Mouse (Mus musculus): Measurements from ENCODE around the gene Sprr2b. TPM values are rescaled to one million over a fixed set of nuclear protein-coding genes. Genes with fewer than 3 reads are reported as not detected.

The Sprr2b gene
- polyA plus RNA-seq, 1 experiment = not detected

- no peak within 1 kb of the TSS for H3K4me3 ChIP-seq (ENCODE audit: insufficient read depth, low read length)
- H3K27ac ChIP-seq (ENCODE audit: insufficient read depth, low read length) = no peak within 1 kb of the TSS
- TF ChIP-seq POLR2A (IDR thresholded peaks at IDR 0.05; ENCODE audit: low read depth, low read length) = no peak
- no peak for TF ChIP-seq CTCF (IDR thresholded peaks at IDR 0.05; ENCODE audit: borderline replicate concordance, insufficient read depth, low read length)
- no peaks in the 10 kb centered on the region for H3K4me1 ChIP-seq (ENCODE audit: control insufficient read depth, insufficient read depth, low read length)
Observed at GRCm38 (mm10) chr3:92338840-92339239, 22.4 kb downstream of the Sprr2b start, which contains the start of gene Sprr2d. Gene Sprr2d (plus strand): TSS chr3:92339140.

DNA sequence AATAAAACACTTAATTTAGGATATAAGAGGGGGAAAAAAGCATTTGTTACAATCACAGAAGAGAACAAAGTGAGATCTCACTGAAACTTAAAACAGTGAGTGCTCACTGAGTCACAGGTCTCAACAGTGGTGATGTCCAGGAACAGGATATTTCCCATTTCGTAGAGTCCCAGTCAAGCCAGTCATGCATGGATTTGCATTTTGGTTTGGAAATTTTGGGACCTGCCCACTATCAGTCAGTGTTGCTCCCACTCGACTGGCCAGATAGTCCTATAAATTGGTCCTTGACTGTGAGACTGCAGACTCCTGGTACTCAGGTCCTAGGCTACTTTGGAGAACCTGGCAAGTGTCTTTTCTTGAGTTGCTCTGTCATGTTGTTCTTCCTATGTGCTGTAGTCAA lies 35.4 kb downstream of the Sprr2b start, which contains the start of gene Sprr2e:
Gene Sprr2e (plus strand): TSS at position 301 of the 400 bp plus-strand sequence.
- TF ChIP-seq CTCF (IDR thresholded peaks at IDR 0.05; ENCODE audit: borderline replicate concordance, insufficient read depth, low read length) = no peak
- no peak for TF ChIP-seq POLR2A (IDR thresholded peaks at IDR 0.05; ENCODE audit: low read depth, low read length)
- no peak within 1 kb of the TSS for H3K4me3 ChIP-seq (ENCODE audit: insufficient read depth, low read length)
- no peak within 1 kb of the TSS for H3K27ac ChIP-seq (ENCODE audit: insufficient read depth, low read length)

GRCm38 (mm10) chr3:92361619-92362018 lies 45.2 kb downstream of the Sprr2b start:
- Histone ChIP-seq H3K27ac (ENCODE audit: insufficient read depth, low read length) (no peak overlapping the region), H3K4me1 (ENCODE audit: control insufficient read depth, insufficient read depth, low read length) (no peaks in the 10 kb centered on the region), H3K4me3 (ENCODE audit: insufficient read depth, low read length) (no peak overlapping the region)
- TF ChIP-seq CTCF (IDR thresholded peaks at IDR 0.05; ENCODE audit: borderline replicate concordance, insufficient read depth, low read length) = no peak
- no peak for TF ChIP-seq POLR2A (IDR thresholded peaks at IDR 0.05; ENCODE audit: low read depth, low read length)

More for the DNA sequence above, 35.4 kb downstream of the Sprr2b start, which contains the start of gene Sprr2e:
- H3K4me1 ChIP-seq (ENCODE audit: control insufficient read depth, insufficient read depth, low read length) = no peaks in the 10 kb centered on the region

- no peak for TF ChIP-seq POLR2A (IDR thresholded peaks at IDR 0.05; ENCODE audit: low read depth, low read length)
- no peak for TF ChIP-seq CTCF (IDR thresholded peaks at IDR 0.05; ENCODE audit: borderline replicate concordance, insufficient read depth, low read length)
- no peak within 1 kb of the TSS for H3K4me3 ChIP-seq (ENCODE audit: insufficient read depth, low read length)
- no peaks in the 10 kb centered on the region for H3K4me1 ChIP-seq (ENCODE audit: control insufficient read depth, insufficient read depth, low read length)
- H3K27ac ChIP-seq (ENCODE audit: insufficient read depth, low read length) = no peak within 1 kb of the TSS
Observed at GRCm38 (mm10) chr3:92364887-92365286, 48.5 kb downstream of the Sprr2b start, which contains the start of gene Sprr2f. Gene Sprr2f (plus strand): TSS chr3:92365187.

Other genes with a start within 250 kb of the Sprr2b start
- gene Lor, start 233.5 kb upstream of the Sprr2b start, polyA plus RNA-seq (2011; ENCODE audit: insufficient read length, low read depth, missing spikeins) = not detected in 2 replicates
- gene Prr9, start 192.7 kb upstream of the Sprr2b start, polyA plus RNA-seq (2011; ENCODE audit: insufficient read length, low read depth, missing spikeins) = 0.42 TPM in 1 of 2 replicates, not detected in the other
- not detected in 2 replicates for gene Lelp1, start 173.9 kb upstream of the Sprr2b start, polyA plus RNA-seq (2011; ENCODE audit: insufficient read length, low read depth, missing spikeins)
- gene Sprr2a1, start 100.8 kb upstream of the Sprr2b start, polyA plus RNA-seq (2011; ENCODE audit: insufficient read length, low read depth, missing spikeins) = not detected in 2 replicates
- gene Sprr2a2, start 100.7 kb upstream of the Sprr2b start, polyA plus RNA-seq (2011; ENCODE audit: insufficient read length, low read depth, missing spikeins) = not detected in 2 replicates
- gene Sprr2a3, start 31.2 kb upstream of the Sprr2b start, polyA plus RNA-seq (2011; ENCODE audit: insufficient read length, low read depth, missing spikeins) = not detected in 2 replicates
- not detected in 2 replicates for gene Sprr2d, start 22.5 kb downstream of the Sprr2b start, polyA plus RNA-seq (2011; ENCODE audit: insufficient read length, low read depth, missing spikeins)
- not detected in 2 replicates for gene Sprr2e, start 35.5 kb downstream of the Sprr2b start, polyA plus RNA-seq (2011; ENCODE audit: insufficient read length, low read depth, missing spikeins)
- gene Sprr2f, start 48.6 kb downstream of the Sprr2b start, polyA plus RNA-seq (2011; ENCODE audit: insufficient read length, low read depth, missing spikeins) = not detected in 2 replicates
- gene Sprr2h, start 69.1 kb downstream of the Sprr2b start, polyA plus RNA-seq (2011; ENCODE audit: insufficient read length, low read depth, missing spikeins) = not detected in 2 replicates
- not detected in 2 replicates for gene Sprr2i, start 91.4 kb downstream of the Sprr2b start, polyA plus RNA-seq (2011; ENCODE audit: insufficient read length, low read depth, missing spikeins)
- not detected in 2 replicates for gene Sprr2j-ps, start 101.5 kb downstream of the Sprr2b start, polyA plus RNA-seq (2011; ENCODE audit: insufficient read length, low read depth, missing spikeins)
- 25.6 and 29.8 TPM in 2 replicates for gene Gm9774, start 112.8 kb downstream of the Sprr2b start, polyA plus RNA-seq (2011; ENCODE audit: insufficient read length, low read depth, missing spikeins)
- gene Sprr2k, start 116.0 kb downstream of the Sprr2b start, polyA plus RNA-seq (2011; ENCODE audit: insufficient read length, low read depth, missing spikeins) = 13.2 and 40.5 TPM in 2 replicates
- not detected in 2 replicates for gene Sprr1b, start 122.2 kb downstream of the Sprr2b start, polyA plus RNA-seq (2011; ENCODE audit: insufficient read length, low read depth, missing spikeins)
- 0.42 TPM in 1 of 2 replicates, not detected in the other for gene Sprr3, start 142.1 kb downstream of the Sprr2b start, polyA plus RNA-seq (2011; ENCODE audit: insufficient read length, low read depth, missing spikeins)
- gene Sprr1a, start 169.3 kb downstream of the Sprr2b start, polyA plus RNA-seq (2011; ENCODE audit: insufficient read length, low read depth, missing spikeins) = 1.7 TPM in 1 of 2 replicates, not detected in the other
- not detected in 2 replicates for gene Sprr4, start 183.9 kb downstream of the Sprr2b start, polyA plus RNA-seq (2011; ENCODE audit: insufficient read length, low read depth, missing spikeins)
- gene 2310046K23Rik, start 217.9 kb downstream of the Sprr2b start, polyA plus RNA-seq (2011; ENCODE audit: insufficient read length, low read depth, missing spikeins) = not detected in 2 replicates

Data from embryonic fibroblast, embryonic 13.5 days (primary cell).